Mouse (Mus musculus) G1E-ER4 (cell line): ENCODE measurements around the gene Psd4. TPM values are rescaled to one million over a fixed set of nuclear protein-coding genes. Genes with fewer than 3 reads are reported as not detected.

Source experiments
- GATA1 ChIP-seq: IDR thresholded peaks from one replicate; pipeline ENCODE4 v1.8.0; 2012; ENCODE audit warnings: low read length, inconsistent platforms
- polyA plus RNA-seq: library from polyadenylated mRNA; stranded (reverse); fragments of >175 nt; gene quantifications from 2 replicates; pipeline ENCODE4 v1.2.3, GENCODE M21; 2012

Psd4 gene
- polyA plus RNA-seq, result 0.10 and 0.14 TPM in 2 replicates

- no peak for TF ChIP-seq GATA1
Observed at GRCm38 (mm10) chr2:24367030-24367894, at the start of gene Psd4. Psd4 (plus strand) TSS chr2:24367580.

- TF ChIP-seq GATA1, result no peak
Observed at GRCm38 (mm10) chr2:24317919-24318598, 49.3 kb upstream of the Psd4 start.

- no peak for TF ChIP-seq GATA1
Observed at GRCm38 (mm10) chr2:24335333-24335732, 32.0 kb upstream of the Psd4 start.

- TF ChIP-seq GATA1, result no peak
Observed at GRCm38 (mm10) chr2:24336545-24336944, 30.8 kb upstream of the Psd4 start, which contains the start of gene Il1rn. Il1rn (plus strand) TSS chr2:24336853.

- TF ChIP-seq GATA1, result no peak
Observed at GRCm38 (mm10) chr2:24341395-24341885, 25.9 kb upstream of the Psd4 start.

GRCm38 (mm10) chr2:24344619-24345018 is 22.8 kb upstream of the Psd4 start:
- no peak for TF ChIP-seq GATA1

GRCm38 (mm10) chr2:24345056-24345455 is 22.3 kb upstream of the Psd4 start:
- TF ChIP-seq GATA1, result no peak

GRCm38 (mm10) chr2:24347926-24348325 is 19.5 kb upstream of the Psd4 start:
- TF ChIP-seq GATA1, result no peak

GRCm38 (mm10) chr2:24351159-24351558 is 16.2 kb upstream of the Psd4 start:
- no peak for TF ChIP-seq GATA1

GRCm38 (mm10) chr2:24353042-24353441 is 14.3 kb upstream of the Psd4 start:
- no peak for TF ChIP-seq GATA1

GRCm38 (mm10) chr2:24357642-24358041 is 9.7 kb upstream of the Psd4 start:
- no peak for TF ChIP-seq GATA1

GRCm38 (mm10) chr2:24359347-24359746 is 8.0 kb upstream of the Psd4 start:
- no peak for TF ChIP-seq GATA1

GRCm38 (mm10) chr2:24363818-24364217 is 3.6 kb upstream of the Psd4 start:
- TF ChIP-seq GATA1, result no peak

GRCm38 (mm10) chr2:24366214-24366975 is 985 bp upstream of the Psd4 start:
- TF ChIP-seq GATA1, result no peak

- no peak for TF ChIP-seq GATA1
Observed at GRCm38 (mm10) chr2:24367895-24368261, 498 bp downstream of the Psd4 start.
